In genomic region chr12:72977851-72978250, GRCm38 (mm10) we compare ENCODE assay signal across 22 mouse cellular contexts. TPM values are rescaled to one million over a fixed set of nuclear protein-coding genes. Genes with fewer than 3 reads are reported as not detected.
"Had no signal": no experiment of that assay in that cellular context is flagged by ENCODE, and none has a peak within 500 bp of the region (broad histone marks: within the 10 kb centered on the region; RNA-seq: fewer than 3 reads in every experiment).

No protein-coding gene starts in this region.

- H3K27me3 ChIP-seq: stomach, embryonic 15.5 days had no signal

- H3K4me1 ChIP-seq: midbrain, embryonic 15.5 days; neural tube, embryonic 12.5 days had no signal

- H3K36me3 ChIP-seq: kidney, embryonic 15.5 days; limb, embryonic 15.5 days; midbrain, embryonic 12.5 days; midbrain, embryonic 15.5 days; neural tube, embryonic 12.5 days; neural tube, embryonic 15.5 days; stomach, embryonic 15.5 days had no signal

- DNase-seq: kidney, adult 8-10 months; kidney, postnatal 10 days; kidney, postnatal 4 days; left cerebral cortex, postnatal 4 days; liver, postnatal 0 days; lung, embryonic 14.5 days; right cerebral cortex, adult 18-20 months; right cerebral cortex, postnatal 14 days; right cerebral cortex, postnatal 4 days; thymus, postnatal 36 days had no signal

- H3K4me3 ChIP-seq: kidney, embryonic 15.5 days; limb, embryonic 15.5 days; midbrain, embryonic 12.5 days; midbrain, embryonic 15.5 days; neural tube, embryonic 12.5 days; neural tube, embryonic 15.5 days; stomach, embryonic 15.5 days had no signal

- H3K4me2 ChIP-seq: kidney, embryonic 15.5 days; limb, embryonic 15.5 days; liver, embryonic 11.5 days; lung, embryonic 14.5 days; midbrain, embryonic 12.5 days; midbrain, embryonic 15.5 days; neural tube, embryonic 12.5 days; neural tube, embryonic 15.5 days; stomach, embryonic 15.5 days had no signal

- H3K9me3 ChIP-seq: kidney, embryonic 15.5 days; limb, embryonic 15.5 days; midbrain, embryonic 12.5 days; midbrain, embryonic 15.5 days; neural tube, embryonic 12.5 days; neural tube, embryonic 15.5 days; stomach, embryonic 15.5 days had no signal

- H3K27ac ChIP-seq: kidney, embryonic 15.5 days; limb, embryonic 15.5 days; liver, embryonic 14.5 days; macrophage; midbrain, embryonic 12.5 days; midbrain, embryonic 15.5 days; neural tube, embryonic 12.5 days; neural tube, embryonic 15.5 days; stomach, embryonic 15.5 days had no signal

- ATAC-seq: liver, postnatal 0 days; lung, postnatal 0 days; midbrain, embryonic 15.5 days had no signal

- H3K9ac ChIP-seq: kidney, embryonic 15.5 days; limb, embryonic 15.5 days; liver, embryonic 14.5 days; liver, postnatal 0 days; lung, embryonic 14.5 days; midbrain, embryonic 12.5 days; midbrain, embryonic 15.5 days; neural tube, embryonic 12.5 days; neural tube, embryonic 15.5 days; stomach, embryonic 15.5 days had no signal

RNA-seq across cellular contexts. Expression of gene 4930447C04Rik, which starts 37.3 kb away (rescaled TPM):
- polyA plus RNA-seq: macrophage had no signal

RNA-seq across cellular contexts. Expression of gene Six6, which starts 38.2 kb away (rescaled TPM):
- polyA plus RNA-seq: kidney, embryonic 15.5 days; limb, embryonic 15.5 days; liver, embryonic 11.5 days; liver, embryonic 14.5 days; liver, postnatal 0 days; lung, embryonic 14.5 days; lung, postnatal 0 days; macrophage; midbrain, embryonic 12.5 days; neural tube, embryonic 12.5 days; neural tube, embryonic 15.5 days; stomach, embryonic 15.5 days; urinary bladder, adult 2 months had no signal
